Mouse (Mus musculus): ENCODE results near the gene Exosc10. TPM values are rescaled to one million over a fixed set of nuclear protein-coding genes. Genes with fewer than 3 reads are reported as not detected.
A peak's percentile ranks its signal among the peaks of the same experiment; 100 is the strongest.

The Exosc10 gene
- total RNA-seq, 2 experiments from 2014 or later, result 20.0 to 23.0 TPM

- DNase-seq, result no peak
- intact Hi-C loops (cut with DNase I; ENCODE audit: low total_unique reads), result no loop called here
Observed at GRCm38 (mm10) chr4:148602357-148603120, 44.3 kb downstream of the Exosc10 start, which contains the start of gene Masp2. Gene Masp2 (plus strand): TSS chr4:148602554.

GRCm38 (mm10) chr4:148603376-148604139, 45.3 kb downstream of the Exosc10 start:
- DNase-seq, result no peak
- intact Hi-C loops (cut with DNase I; ENCODE audit: low total_unique reads), result no loop called here

GRCm38 (mm10) chr4:148604141-148604540, 45.9 kb downstream of the Exosc10 start:
- DNase-seq, result no peak
- intact Hi-C loops (cut with DNase I; ENCODE audit: low total_unique reads), result no loop called here

- DNase-seq, result peak; percentile 59
- intact Hi-C loops (cut with DNase I; ENCODE audit: low total_unique reads), result no loop called here
Observed at GRCm38 (mm10) chr4:148604541-148605165, 46.4 kb downstream of the Exosc10 start.

- DNase-seq, result peak; percentile 80
- intact Hi-C loops (cut with DNase I; ENCODE audit: low total_unique reads), result no loop called here
Observed at GRCm38 (mm10) chr4:148607758-148608157, 49.5 kb downstream of the Exosc10 start.

- intact Hi-C loops (cut with DNase I; ENCODE audit: low total_unique reads), result no loop called here
Observed at GRCm38 (mm10) chr4:148609805-148610204, 51.6 kb downstream of the Exosc10 start.

GRCm38 (mm10) chr4:148610631-148611364, 52.6 kb downstream of the Exosc10 start:
- DNase-seq, result no peak
- intact Hi-C loops (cut with DNase I; ENCODE audit: low total_unique reads), result no loop called here

More at GRCm38 (mm10) chr4:148609805-148610204, 51.6 kb downstream of the Exosc10 start:
- no peak for DNase-seq

GRCm38 (mm10) chr4:148612557-148612956, 54.3 kb downstream of the Exosc10 start:
- intact Hi-C loops (cut with DNase I; ENCODE audit: low total_unique reads), result no loop called here
- DNase-seq, result no peak

GRCm38 (mm10) chr4:148613738-148614137, 55.5 kb downstream of the Exosc10 start:
- no peak for DNase-seq
- intact Hi-C loops (cut with DNase I; ENCODE audit: low total_unique reads), result no loop called here

GRCm38 (mm10) chr4:148619805-148620204, 61.6 kb downstream of the Exosc10 start:
- intact Hi-C loops (cut with DNase I; ENCODE audit: low total_unique reads), result no loop called here
- DNase-seq, result no peak

GRCm38 (mm10) chr4:148620718-148621117, 62.5 kb downstream of the Exosc10 start:
- intact Hi-C loops (cut with DNase I; ENCODE audit: low total_unique reads), result no loop called here

GRCm38 (mm10) chr4:148622485-148622884, 64.3 kb downstream of the Exosc10 start:
- intact Hi-C loops (cut with DNase I; ENCODE audit: low total_unique reads), result no loop called here
- DNase-seq, result no peak

More at GRCm38 (mm10) chr4:148620718-148621117, 62.5 kb downstream of the Exosc10 start:
- DNase-seq, result no peak

GRCm38 (mm10) chr4:148623609-148624008, 65.4 kb downstream of the Exosc10 start:
- no peak for DNase-seq
- intact Hi-C loops (cut with DNase I; ENCODE audit: low total_unique reads), result no loop called here

GRCm38 (mm10) chr4:148625010-148625409, 66.8 kb downstream of the Exosc10 start:
- DNase-seq, result no peak
- intact Hi-C loops (cut with DNase I; ENCODE audit: low total_unique reads), result no loop called here

GRCm38 (mm10) chr4:148625756-148626622, 67.8 kb downstream of the Exosc10 start:
- DNase-seq, result peak; percentile 34
- intact Hi-C loops (cut with DNase I; ENCODE audit: low total_unique reads), result no loop called here

GRCm38 (mm10) chr4:148626623-148627185, 68.5 kb downstream of the Exosc10 start, which contains the start of gene Tardbp:
Gene Tardbp (minus strand): TSS chr4:148627019.
- intact Hi-C loops (cut with DNase I; ENCODE audit: low total_unique reads), result no loop called here
- DNase-seq, result peak; percentile 97

GRCm38 (mm10) chr4:148627246-148627645, 69.0 kb downstream of the Exosc10 start:
- intact Hi-C loops (cut with DNase I; ENCODE audit: low total_unique reads), result no loop called here
- DNase-seq, result no peak

All from gastrocnemius, postnatal 14 days (tissue).